ENCODE assay signal across 10 mouse cellular contexts in genomic region chr13:24581833-24582232, GRCm38 (mm10). TPM values are rescaled to one million over a fixed set of nuclear protein-coding genes. Genes with fewer than 3 reads are reported as not detected.
DNase-seq lines count a peak whose midpoint lies in the region; ATAC-seq and TF ChIP-seq lines count a peak whose summit lies in the region.
"Had no signal": no experiment of that assay in that cellular context is flagged by ENCODE, and none has a peak within 500 bp of the region (broad histone marks: within the 10 kb centered on the region; RNA-seq: fewer than 3 reads in every experiment).

Gene Ripor2, plus strand, starts transcription at chr13:24582189.

- H3K4me1 ChIP-seq in midbrain, embryonic 13.5 days (replicated peaks): peaks cover 9% of the 10 kb centered on the region
- peaks cover under 1% of the 10 kb centered on the region; the same call in 1 of the 2 replicates for H3K4me1 ChIP-seq in midbrain, embryonic 11.5 days (ENCODE audit: control insufficient read depth, insufficient read depth, low read length)
- peaks cover 3% of the 10 kb centered on the region; the same call in 1 of the 2 replicates for H3K4me1 ChIP-seq in olfactory bulb, adult 2 months (ENCODE audit: control insufficient read depth, insufficient read depth, low read length)

- 59% methylated on average over 10 of the region's 10 CpGs for WGBS in midbrain, embryonic 13.5 days
- 87% methylated on average over 10 of the region's 10 CpGs for WGBS in midbrain, embryonic 11.5 days
- 55% methylated on average over 10 of the region's 10 CpGs for WGBS in olfactory bulb, adult 2 months

- H3K27me3 ChIP-seq in midbrain, embryonic 13.5 days: no peaks in the 10 kb centered on the region
- no peaks in the 10 kb centered on the region for H3K27me3 ChIP-seq in midbrain, embryonic 11.5 days (ENCODE audit: control insufficient read depth, insufficient read depth, low read length)

- no peak within 1 kb of the TSS for H3K27ac ChIP-seq in midbrain, embryonic 13.5 days
- H3K27ac ChIP-seq in midbrain, embryonic 11.5 days (ENCODE audit: low read depth, low read length): no peak within 1 kb of the TSS
- H3K27ac ChIP-seq in olfactory bulb, adult 2 months (ENCODE audit: insufficient read depth, low read depth, low read length): no peak within 1 kb of the TSS
- H3K27ac ChIP-seq: kidney, postnatal 0 days had no signal

- no peak within 1 kb of the TSS for H3K4me3 ChIP-seq in midbrain, embryonic 13.5 days (replicated peaks)
- no peak within 1 kb of the TSS for H3K4me3 ChIP-seq in midbrain, embryonic 11.5 days (ENCODE audit: low read depth, low read length)
- no peak within 1 kb of the TSS for H3K4me3 ChIP-seq in olfactory bulb, adult 2 months (ENCODE audit: insufficient read depth, low read depth, low read length)

- no peak for DNase-seq in frontal cortex, adult 2 months (ENCODE audit: extremely low spot score in 1 of 2, low spot score in 1 of 2)
- DNase-seq in frontal cortex, postnatal 36 days (ENCODE audit: low spot score in 2 of 2): no peak
- no peak for DNase-seq in midbrain, embryonic 11.5 days (ENCODE audit: low spot score, missing footprints)
- no peak for DNase-seq in left cerebral cortex, postnatal 25 days (ENCODE audit: low spot score in 2 of 2)
- DNase-seq in lung, postnatal 10 days: no peak
- no peak for DNase-seq in gastrocnemius, postnatal 14 days
- DNase-seq: B cell, adult 2 months had no signal

- TF ChIP-seq POLR2A in olfactory bulb, adult 2 months (IDR thresholded peaks at IDR 0.05; ENCODE audit: insufficient read depth, low read depth, low read length): no peak

- no peak for ATAC-seq in midbrain, embryonic 13.5 days
- ATAC-seq in midbrain, embryonic 11.5 days (ENCODE audit: low FRiP score): no peak

- H3K9me3 ChIP-seq in midbrain, embryonic 13.5 days: no peaks in the 10 kb centered on the region
- H3K9me3 ChIP-seq in midbrain, embryonic 11.5 days (ENCODE audit: control insufficient read depth, low read length): no peaks in the 10 kb centered on the region

- no peak within 1 kb of the TSS for H3K9ac ChIP-seq in midbrain, embryonic 13.5 days (replicated peaks)
- no peak within 1 kb of the TSS for H3K9ac ChIP-seq in midbrain, embryonic 11.5 days (ENCODE audit: low read length)

- no peak for TF ChIP-seq CTCF in olfactory bulb, adult 2 months (IDR thresholded peaks at IDR 0.05; ENCODE audit: insufficient read depth, low read depth, low read length)

- no peak within 1 kb of the TSS for H3K4me2 ChIP-seq in midbrain, embryonic 13.5 days (replicated peaks)
- no peak within 1 kb of the TSS for H3K4me2 ChIP-seq in midbrain, embryonic 11.5 days

- intact Hi-C loops in left cerebral cortex, postnatal 25 days (cut with DNase I): no loop called here
- intact Hi-C loops in gastrocnemius, postnatal 14 days (cut with DNase I; ENCODE audit: low total_unique reads): no loop called here

- no peaks in the 10 kb centered on the region for H3K36me3 ChIP-seq in midbrain, embryonic 13.5 days
- H3K36me3 ChIP-seq in midbrain, embryonic 11.5 days (ENCODE audit: control insufficient read depth, insufficient read depth, low read length): no peaks in the 10 kb centered on the region

RNA-seq across cellular contexts. Expression of gene Ripor2, which starts in this region (rescaled TPM):
- 28.2 and 33.2 TPM in 2 replicates for polyA plus RNA-seq in frontal cortex, adult 2 months (2012; rRNA removed)
- 22.3 and 29.1 TPM in 2 replicates for polyA plus RNA-seq in midbrain, embryonic 13.5 days (2015; fragmentation: Nextera tagmentation; extraction: Ambion mirVana)
- 9.2 and 11.1 TPM in 2 replicates for polyA plus RNA-seq in midbrain, embryonic 11.5 days (2014; fragmentation: Nextera tagmentation; extraction: Ambion mirVana)
- total RNA-seq in left cerebral cortex, postnatal 25 days (2021): 10 to 100 TPM; 65.7 to 68.9 TPM
- not detected in 2 replicates for polyA plus RNA-seq in olfactory bulb, adult 2 months (2012; ENCODE audit: insufficient read depth, insufficient read length, low replicate concordance, missing spikeins)
- 1 to 10 TPM; 5.3 to 8.4 TPM for total RNA-seq in gastrocnemius, postnatal 14 days (2021)

Comparison
In these comparisons a context has a peak if more than half of its experiments do, and no peak if none do; other contexts are left out.
1. RNA of gene Ripor2 (total RNA-seq): 65.7 to 68.9 TPM in left cerebral cortex, postnatal 25 days; 5.3 to 8.4 TPM in gastrocnemius, postnatal 14 days; every median in the first group is over 4 times any median in the second.